ENCODE assay signal across 15 mouse cellular contexts in genomic region chr1:21919276-21919675, GRCm38 (mm10). TPM values are rescaled to one million over a fixed set of nuclear protein-coding genes. Genes with fewer than 3 reads are reported as not detected.
A peak's percentile ranks its signal among the peaks of the same experiment; 100 is the strongest.
DNase-seq lines count a peak whose midpoint lies in the region; ATAC-seq and TF ChIP-seq lines count a peak whose summit lies in the region.
"Had no signal": no experiment of that assay in that cellular context is flagged by ENCODE, and none has a peak within 500 bp of the region (broad histone marks: within the 10 kb centered on the region; RNA-seq: fewer than 3 reads in every experiment).

No protein-coding gene starts in this region.

- H3K4me1 ChIP-seq in heart, embryonic 12.5 days (replicated peaks): peaks cover 8% of the 10 kb centered on the region
- H3K4me1 ChIP-seq in lung, embryonic 14.5 days (ENCODE audit: insufficient read depth): no peaks in the 10 kb centered on the region
- H3K4me1 ChIP-seq in neural tube, embryonic 13.5 days (replicated peaks): no peaks in the 10 kb centered on the region
- H3K4me1 ChIP-seq: forebrain, embryonic 12.5 days; hindbrain, embryonic 13.5 days had no signal

- no peaks in the 10 kb centered on the region for H3K36me3 ChIP-seq in heart, embryonic 12.5 days
- H3K36me3 ChIP-seq in lung, embryonic 14.5 days (ENCODE audit: insufficient read depth): no peaks in the 10 kb centered on the region
- no peaks in the 10 kb centered on the region for H3K36me3 ChIP-seq in neural tube, embryonic 13.5 days
- H3K36me3 ChIP-seq: forebrain, embryonic 12.5 days; hindbrain, embryonic 13.5 days had no signal

- 42% methylated on average over 6 of the region's 6 CpGs for WGBS in heart, embryonic 12.5 days
- 52% methylated on average over 6 of the region's 6 CpGs for WGBS in lung, embryonic 14.5 days
- 59% methylated on average over 6 of the region's 6 CpGs for WGBS in neural tube, embryonic 13.5 days

- no peak for TF ChIP-seq CTCF in lung, embryonic 14.5 days (IDR thresholded peaks at IDR 0.05; ENCODE audit: low read depth)

- H3K27ac ChIP-seq in heart, embryonic 12.5 days (ENCODE audit: poor library complexity, severe bottlenecking): no peak overlapping the region
- H3K27ac ChIP-seq in lung, embryonic 14.5 days (ENCODE audit: low read depth): no peak overlapping the region
- H3K27ac ChIP-seq in neural tube, embryonic 13.5 days (replicated peaks): no peak overlapping the region
- H3K27ac ChIP-seq: forebrain, embryonic 12.5 days; hindbrain, embryonic 13.5 days had no signal

- H3K9me3 ChIP-seq in heart, embryonic 12.5 days (replicated peaks): no peaks in the 10 kb centered on the region
- no peaks in the 10 kb centered on the region for H3K9me3 ChIP-seq in lung, embryonic 14.5 days (ENCODE audit: low read depth, low read length)
- no peaks in the 10 kb centered on the region for H3K9me3 ChIP-seq in neural tube, embryonic 13.5 days
- H3K9me3 ChIP-seq: forebrain, embryonic 12.5 days; hindbrain, embryonic 13.5 days had no signal

- no peak for ATAC-seq in heart, embryonic 12.5 days (ENCODE audit: insufficient number of reproducible peaks, low FRiP score)
- ATAC-seq in lung, embryonic 14.5 days (ENCODE audit: insufficient read depth): no peak
- peak; percentile 50; the same call in 1 of the 2 replicates for ATAC-seq in neural tube, embryonic 13.5 days (ENCODE audit: low read depth)
- ATAC-seq: liver, postnatal 0 days had no signal

- H3K27me3 ChIP-seq in heart, embryonic 12.5 days (replicated peaks): no peaks in the 10 kb centered on the region
- H3K27me3 ChIP-seq in lung, embryonic 14.5 days (ENCODE audit: insufficient read depth, low read length): no peaks in the 10 kb centered on the region
- H3K27me3 ChIP-seq in neural tube, embryonic 13.5 days: no peaks in the 10 kb centered on the region
- H3K27me3 ChIP-seq: forebrain, embryonic 12.5 days; hindbrain, embryonic 13.5 days had no signal

- H3K4me2 ChIP-seq in heart, embryonic 12.5 days: peak overlapping the region; percentile 7; the same call in 1 of the 2 replicates
- H3K4me2 ChIP-seq in lung, embryonic 14.5 days: no peak overlapping the region
- H3K4me2 ChIP-seq in neural tube, embryonic 13.5 days: no peak overlapping the region
- H3K4me2 ChIP-seq: forebrain, embryonic 12.5 days; hindbrain, embryonic 13.5 days had no signal

- DNase-seq in heart, postnatal 25 days (ENCODE audit: low spot score): no peak
- peak; percentile 7 for DNase-seq in lung, embryonic 14.5 days
- no peak for DNase-seq in lung, postnatal 36 days
- DNase-seq in embryo, embryonic 11 days: peak; percentile 25
- DNase-seq in urinary bladder, adult 2 months (ENCODE audit: low spot score): no peak
- DNase-seq in layer of hippocampus, postnatal 25 days (ENCODE audit: extremely low spot score in 1 of 2, low spot score in 1 of 2): no peak
- DNase-seq: adrenal gland, postnatal 14 days; cerebellum, adult 8-10 months; liver; liver, postnatal 0 days; right cerebral cortex, postnatal 14 days had no signal

- no peak overlapping the region for H3K9ac ChIP-seq in heart, embryonic 12.5 days
- H3K9ac ChIP-seq in lung, embryonic 14.5 days: no peak overlapping the region
- no peak overlapping the region for H3K9ac ChIP-seq in neural tube, embryonic 13.5 days
- H3K9ac ChIP-seq: forebrain, embryonic 12.5 days; hindbrain, embryonic 13.5 days; liver, postnatal 0 days had no signal

- intact Hi-C loops in heart, postnatal 25 days (cut with DNase I): no loop called here

- H3K4me3 ChIP-seq in heart, embryonic 12.5 days: no peak overlapping the region
- H3K4me3 ChIP-seq in lung, embryonic 14.5 days (ENCODE audit: low read depth, low read length): no peak overlapping the region
- no peak overlapping the region for H3K4me3 ChIP-seq in neural tube, embryonic 13.5 days
- H3K4me3 ChIP-seq: forebrain, embryonic 12.5 days; hindbrain, embryonic 13.5 days had no signal

RNA-seq across cellular contexts. Expression of gene Kcnq5, which starts 42.5 kb away (rescaled TPM):
- 7.0 and 7.6 TPM in 2 replicates for polyA plus RNA-seq in heart, embryonic 12.5 days (2016; fragmentation: Nextera tagmentation; extraction: Ambion mirVana)
- 1 to 10 TPM; 3.1 to 3.6 TPM for total RNA-seq in heart, postnatal 25 days (2021)
- polyA plus RNA-seq in lung, embryonic 14.5 days (2014; fragmentation: Nextera tagmentation; extraction: Ambion mirVana): 2.0 and 3.1 TPM in 2 replicates
- polyA plus RNA-seq in neural tube, embryonic 13.5 days (2015; fragmentation: Nextera tagmentation; extraction: Ambion mirVana): 1.4 and 1.6 TPM in 2 replicates
- 3.6 and 6.7 TPM in 2 replicates for polyA plus RNA-seq in urinary bladder, adult 2 months (2012; rRNA removed)
- 10 to 100 TPM; 56.7 to 57.3 TPM for total RNA-seq in layer of hippocampus, postnatal 25 days (2021)

Comparison
In these comparisons a context has a peak if more than half of its experiments do, and no peak if none do; other contexts are left out.
1. DNase-seq: peak in lung, embryonic 14.5 days (single experiment) and embryo, embryonic 11 days (single experiment); none in heart, postnatal 25 days (single experiment), lung, postnatal 36 days (single experiment), urinary bladder, adult 2 months (single experiment) and layer of hippocampus, postnatal 25 days (0 of 2).